Mouse (Mus musculus): Measurements from ENCODE around the gene Nell2. TPM values are rescaled to one million over a fixed set of nuclear protein-coding genes. Genes with fewer than 3 reads are reported as not detected.

The Nell2 gene
- polyA plus RNA-seq, 1 experiment from 2014 or later: 1.1 TPM

- H3K4me1 ChIP-seq: no peaks in the 10 kb centered on the region
- H3K9ac ChIP-seq: no peak overlapping the region
- 46% methylated on average over 4 of the region's 4 CpGs for WGBS (ENCODE audit: insufficient replicate concordance)
- H3K4me3 ChIP-seq: no peak overlapping the region
- no peak for ATAC-seq
- H3K4me2 ChIP-seq: no peak overlapping the region
- peaks cover 5% of the 10 kb centered on the region; the same call in 1 of the 2 replicates for H3K9me3 ChIP-seq (replicated peaks)
- no peak overlapping the region for H3K27ac ChIP-seq
- no peaks in the 10 kb centered on the region for H3K36me3 ChIP-seq
- no peaks in the 10 kb centered on the region for H3K27me3 ChIP-seq (replicated peaks)
Measured at GRCm38 (mm10) chr15:95131401-95131800, 397.0 kb downstream of the Nell2 start.

- Histone ChIP-seq H3K9me3 (replicated peaks) (no peaks in the 10 kb centered on the region), H3K4me2 (no peak overlapping the region), H3K4me1 (no peaks in the 10 kb centered on the region), H3K9ac (no peak overlapping the region), H3K27me3 (replicated peaks) (no peaks in the 10 kb centered on the region), H3K36me3 (no peaks in the 10 kb centered on the region), H3K27ac (no peak overlapping the region), H3K4me3 (no peak overlapping the region)
- no peak for ATAC-seq
- 69% methylated on average over 4 of the region's 4 CpGs for WGBS (ENCODE audit: insufficient replicate concordance)
Measured at GRCm38 (mm10) chr15:95108626-95109025, 419.7 kb downstream of the Nell2 start.

DNA sequence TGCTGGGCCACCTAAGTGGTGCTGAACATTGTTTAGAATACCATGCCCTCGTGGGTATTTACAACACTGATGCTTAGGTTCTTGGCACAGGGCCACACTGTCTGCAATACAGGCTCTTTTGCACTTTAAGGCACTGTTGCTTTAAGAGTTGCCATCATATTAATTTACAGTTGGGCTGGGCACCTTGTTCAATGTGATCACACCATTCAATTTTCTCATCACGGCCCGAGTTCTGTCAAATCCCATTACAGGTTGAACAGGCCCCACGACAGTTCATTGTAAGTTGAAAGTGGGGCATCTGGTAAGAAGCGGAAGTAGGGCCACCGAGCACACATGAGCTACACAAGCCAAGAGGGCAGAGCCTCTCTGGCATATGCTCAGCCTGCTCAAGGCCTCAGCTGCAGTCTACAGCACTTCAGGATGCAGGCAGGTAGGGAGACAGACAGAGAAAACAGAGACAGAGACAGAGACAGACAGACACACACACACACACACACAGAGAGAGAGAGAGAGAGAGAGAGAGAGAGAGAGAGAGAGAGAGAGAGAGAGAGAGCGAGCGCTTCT, 421.0 kb downstream of the Nell2 start:
- Histone ChIP-seq H3K36me3 (no peaks in the 10 kb centered on the region), H3K27me3 (replicated peaks) (no peaks in the 10 kb centered on the region), H3K4me3 (no peak overlapping the region), H3K27ac (no peak overlapping the region), H3K4me1 (no peaks in the 10 kb centered on the region), H3K9me3 (replicated peaks) (no peaks in the 10 kb centered on the region), H3K9ac (no peak overlapping the region), H3K4me2 (no peak overlapping the region)
- no peak for ATAC-seq
- WGBS (ENCODE audit: insufficient replicate concordance): 61% methylated on average over 8 of the region's 8 CpGs

- no peak overlapping the region for H3K4me2 ChIP-seq
- no peaks in the 10 kb centered on the region for H3K36me3 ChIP-seq
- H3K27me3 ChIP-seq (replicated peaks): no peaks in the 10 kb centered on the region
- ATAC-seq: no peak
- H3K4me1 ChIP-seq: no peaks in the 10 kb centered on the region
- H3K9me3 ChIP-seq (replicated peaks): 0 out of 2 replicates have a peak, but pooled peaks cover 6% of the 10 kb centered on the region
- no peak overlapping the region for H3K27ac ChIP-seq
- no peak overlapping the region for H3K4me3 ChIP-seq
- H3K9ac ChIP-seq: no peak overlapping the region
Measured at GRCm38 (mm10) chr15:95101522-95101921, 426.8 kb downstream of the Nell2 start.

DNA sequence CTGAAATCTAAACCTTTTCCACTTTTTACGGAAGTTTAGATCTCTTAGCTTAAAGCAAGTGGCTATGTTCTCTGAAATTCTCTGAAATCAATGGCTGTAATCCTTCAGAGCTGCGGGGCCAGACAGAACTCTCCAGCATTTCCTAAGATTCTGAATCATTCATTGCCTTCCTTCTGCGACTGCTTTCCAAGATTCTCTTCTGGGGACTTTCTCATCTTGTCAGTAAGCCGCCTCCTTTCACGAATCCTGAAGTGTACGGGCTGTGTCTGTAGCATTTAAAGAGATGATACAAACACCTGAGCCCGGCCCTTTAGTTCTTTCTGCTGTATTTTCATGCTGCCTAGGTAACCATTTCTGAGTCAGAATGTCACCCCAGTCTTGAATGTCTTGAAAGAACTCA, 428.2 kb downstream of the Nell2 start:
- no peak overlapping the region for H3K4me3 ChIP-seq
- ATAC-seq: no peak
- 69% methylated on average over 7 of the region's 7 CpGs for WGBS (ENCODE audit: insufficient replicate concordance)
- H3K27me3 ChIP-seq (replicated peaks): no peaks in the 10 kb centered on the region
- H3K9ac ChIP-seq: no peak overlapping the region
- no peaks in the 10 kb centered on the region for H3K36me3 ChIP-seq
- no peak overlapping the region for H3K4me2 ChIP-seq
- no peak overlapping the region for H3K27ac ChIP-seq
- H3K4me1 ChIP-seq: no peaks in the 10 kb centered on the region
- 0 out of 2 replicates have a peak, but pooled peaks cover 6% of the 10 kb centered on the region for H3K9me3 ChIP-seq (replicated peaks)

- Histone ChIP-seq H3K9me3 (replicated peaks) (0 out of 2 replicates have a peak, but pooled peaks cover 10% of the 10 kb centered on the region), H3K36me3 (no peaks in the 10 kb centered on the region), H3K4me2 (no peak overlapping the region), H3K4me3 (no peak overlapping the region), H3K9ac (no peak overlapping the region), H3K27me3 (replicated peaks) (no peaks in the 10 kb centered on the region), H3K27ac (no peak overlapping the region), H3K4me1 (no peaks in the 10 kb centered on the region)
- WGBS (ENCODE audit: insufficient replicate concordance): 69% methylated on average over 7 of the region's 7 CpGs
- no peak for ATAC-seq
Measured at GRCm38 (mm10) chr15:95085962-95086361, 442.4 kb downstream of the Nell2 start.

- H3K9me3 ChIP-seq (replicated peaks): 0 out of 2 replicates have a peak, but pooled peaks cover 19% of the 10 kb centered on the region
- no peak for ATAC-seq
- no peaks in the 10 kb centered on the region for H3K36me3 ChIP-seq
- no peak overlapping the region for H3K4me3 ChIP-seq
- WGBS (ENCODE audit: insufficient replicate concordance): 83% methylated on average over 11 of the region's 11 CpGs
- no peak overlapping the region for H3K9ac ChIP-seq
- no peak overlapping the region for H3K27ac ChIP-seq
- H3K4me2 ChIP-seq: no peak overlapping the region
- no peaks in the 10 kb centered on the region for H3K27me3 ChIP-seq (replicated peaks)
- no peaks in the 10 kb centered on the region for H3K4me1 ChIP-seq
Measured at GRCm38 (mm10) chr15:95081654-95082053, 446.7 kb downstream of the Nell2 start.

GRCm38 (mm10) chr15:95075356-95075755, 453.0 kb downstream of the Nell2 start:
- Histone ChIP-seq H3K36me3 (no peaks in the 10 kb centered on the region), H3K4me3 (no peak overlapping the region), H3K27ac (no peak overlapping the region), H3K4me1 (no peaks in the 10 kb centered on the region), H3K9ac (no peak overlapping the region), H3K4me2 (no peak overlapping the region), H3K9me3 (replicated peaks) (0 out of 2 replicates have a peak, but pooled peaks cover 10% of the 10 kb centered on the region), H3K27me3 (replicated peaks) (no peaks in the 10 kb centered on the region)
- no peak for ATAC-seq
- 81% methylated on average over 12 of the region's 12 CpGs for WGBS (ENCODE audit: insufficient replicate concordance)

DNA sequence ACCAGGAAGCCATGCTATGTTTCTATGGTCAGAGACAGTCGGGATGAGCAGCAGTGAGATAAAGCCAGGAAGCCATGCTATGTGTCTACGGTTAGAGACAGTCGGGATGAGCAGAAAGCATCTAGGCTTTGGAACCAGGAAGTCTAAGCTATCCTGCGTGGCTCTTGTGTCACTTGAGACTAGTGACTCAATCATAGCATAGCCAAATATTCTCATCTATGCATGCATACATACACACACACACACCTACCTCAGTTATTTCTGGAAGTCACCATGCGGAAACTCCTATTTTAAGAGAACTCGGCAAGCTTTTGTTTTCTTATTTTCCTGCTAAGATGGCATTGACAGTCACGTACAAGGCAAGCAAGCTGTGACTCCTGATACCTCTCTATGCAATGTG, 457.5 kb downstream of the Nell2 start:
- H3K27ac ChIP-seq: no peak overlapping the region
- H3K4me2 ChIP-seq: no peak overlapping the region
- no peak overlapping the region for H3K4me3 ChIP-seq
- 70% methylated on average over 7 of the region's 7 CpGs for WGBS (ENCODE audit: insufficient replicate concordance)
- no peak for ATAC-seq
- no peaks in the 10 kb centered on the region for H3K4me1 ChIP-seq
- H3K36me3 ChIP-seq: no peaks in the 10 kb centered on the region
- no peak overlapping the region for H3K9ac ChIP-seq
- H3K9me3 ChIP-seq (replicated peaks): peaks cover 8% of the 10 kb centered on the region; the same call in 1 of the 2 replicates
- no peaks in the 10 kb centered on the region for H3K27me3 ChIP-seq (replicated peaks)

- Histone ChIP-seq H3K4me3 (no peak overlapping the region), H3K9me3 (replicated peaks) (peaks cover 13% of the 10 kb centered on the region; the same call in 1 of the 2 replicates), H3K27ac (no peak overlapping the region), H3K36me3 (no peaks in the 10 kb centered on the region), H3K27me3 (replicated peaks) (no peaks in the 10 kb centered on the region), H3K9ac (no peak overlapping the region), H3K4me2 (no peak overlapping the region), H3K4me1 (no peaks in the 10 kb centered on the region)
- 70% methylated on average over 1 of the region's 1 CpGs for WGBS (ENCODE audit: insufficient replicate concordance)
- ATAC-seq: no peak
Measured at GRCm38 (mm10) chr15:95068799-95069198, 459.6 kb downstream of the Nell2 start.

DNA sequence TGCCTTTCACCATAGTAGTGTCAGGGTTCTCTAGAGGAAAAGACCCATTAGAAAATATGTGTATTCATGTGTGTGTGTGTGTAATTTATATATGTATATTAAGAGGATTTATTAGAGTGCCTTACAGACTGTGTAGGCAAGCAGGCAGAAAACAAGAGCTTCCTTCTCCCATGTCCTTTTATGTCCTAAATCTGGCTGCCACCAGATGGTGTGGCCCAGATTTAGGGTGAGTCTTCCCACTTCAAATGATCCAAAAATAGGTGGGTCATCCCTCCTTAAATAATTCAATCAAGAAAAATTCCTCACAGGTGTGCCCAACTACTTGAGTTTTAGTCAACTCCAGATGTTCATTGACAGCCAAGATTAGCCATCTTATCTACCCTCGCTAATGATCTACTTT, 460.3 kb downstream of the Nell2 start:
- Histone ChIP-seq H3K4me1 (no peaks in the 10 kb centered on the region), H3K27me3 (replicated peaks) (no peaks in the 10 kb centered on the region), H3K9me3 (replicated peaks) (peaks cover 13% of the 10 kb centered on the region; the same call in 1 of the 2 replicates), H3K4me2 (no peak overlapping the region), H3K9ac (no peak overlapping the region), H3K27ac (no peak overlapping the region), H3K36me3 (no peaks in the 10 kb centered on the region), H3K4me3 (no peak overlapping the region)
- ATAC-seq: no peak
- 61% methylated on average over 1 of the region's 1 CpGs for WGBS (ENCODE audit: insufficient replicate concordance)

DNA sequence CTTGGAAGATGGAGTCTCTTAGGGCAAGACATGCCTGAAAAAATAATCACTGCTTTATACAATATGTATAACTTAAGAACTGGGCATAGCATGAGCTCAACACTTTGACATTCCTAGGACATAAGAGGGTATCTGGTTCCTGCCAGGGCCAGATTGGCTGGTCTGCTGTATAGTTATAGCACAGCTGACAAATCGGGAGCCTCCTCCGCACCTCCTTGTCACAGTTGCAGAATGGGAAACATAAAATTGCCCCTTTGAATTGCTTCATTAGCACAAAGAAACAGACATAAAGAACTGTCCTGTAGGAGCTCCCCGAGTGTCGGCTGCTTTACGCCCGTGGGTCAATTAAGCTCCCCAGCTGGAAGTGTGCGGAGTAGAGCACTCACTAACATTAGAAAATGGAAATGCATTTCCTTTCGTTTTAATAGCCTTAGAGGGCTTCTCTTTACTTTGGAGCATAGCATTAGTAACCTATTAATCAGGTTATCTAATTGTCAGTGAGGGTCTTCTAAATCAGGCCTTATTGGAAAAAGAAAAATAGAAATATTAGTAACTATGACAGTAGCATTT, 473.2 kb downstream of the Nell2 start:
- H3K9ac ChIP-seq: no peak overlapping the region
- no peaks in the 10 kb centered on the region for H3K27me3 ChIP-seq (replicated peaks)
- 68% methylated on average over 8 of the region's 8 CpGs for WGBS (ENCODE audit: insufficient replicate concordance)
- no peak overlapping the region for H3K27ac ChIP-seq
- H3K36me3 ChIP-seq: no peaks in the 10 kb centered on the region
- H3K4me3 ChIP-seq: no peak overlapping the region
- no peak for ATAC-seq
- no peak overlapping the region for H3K4me2 ChIP-seq
- H3K9me3 ChIP-seq (replicated peaks): 0 out of 2 replicates have a peak, but pooled peaks cover 6% of the 10 kb centered on the region
- H3K4me1 ChIP-seq: no peaks in the 10 kb centered on the region

Data from liver, embryonic 12.5 days (tissue).